27 mouse cellular contexts compared by ENCODE assay signal in the genomic region with DNA sequence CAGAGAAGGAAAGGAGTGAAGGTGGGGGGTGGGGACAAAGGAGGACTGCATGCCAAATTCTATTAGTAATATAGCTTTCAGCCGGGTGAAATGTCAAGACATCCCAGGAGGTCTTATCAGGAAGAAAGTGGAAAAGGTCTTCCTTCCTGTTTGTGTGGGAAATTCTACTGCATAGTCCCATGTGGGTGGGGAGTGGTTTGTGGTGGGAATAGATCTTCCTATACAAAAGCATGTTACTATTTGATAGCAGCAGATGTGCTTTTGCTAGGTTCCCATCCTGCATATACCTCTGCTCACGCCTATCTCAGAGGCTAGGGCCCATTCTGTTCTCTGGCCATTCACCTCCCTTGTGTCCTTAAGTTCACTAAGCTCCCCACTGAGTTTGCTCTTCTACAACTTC. TPM values are rescaled to one million over a fixed set of nuclear protein-coding genes. Genes with fewer than 3 reads are reported as not detected.
A peak's percentile ranks its signal among the peaks of the same experiment; 100 is the strongest.
DNase-seq lines count a peak whose midpoint lies in the region; ATAC-seq lines count a peak whose summit lies in the region.
"Had no signal": no experiment of that assay in that cellular context is flagged by ENCODE, and none has a peak within 500 bp of the region (broad histone marks: within the 10 kb centered on the region; RNA-seq: fewer than 3 reads in every experiment).

No protein-coding gene starts in this region.

- H3K36me3 ChIP-seq in liver, embryonic 16.5 days (ENCODE audit: control insufficient read depth, insufficient read depth), result no peaks in the 10 kb centered on the region
- H3K36me3 ChIP-seq: forebrain, embryonic 10.5 days; heart, embryonic 15.5 days; hindbrain, embryonic 15.5 days; limb, embryonic 12.5 days; neural tube, embryonic 13.5 days had no signal

- H3K27me3 ChIP-seq in liver, embryonic 16.5 days (ENCODE audit: control insufficient read depth, insufficient read depth, low read depth, low read length), result no peaks in the 10 kb centered on the region
- H3K27me3 ChIP-seq: CH12.LX; heart, embryonic 15.5 days; hindbrain, embryonic 15.5 days; limb, embryonic 12.5 days; neural tube, embryonic 13.5 days had no signal

- 12% methylated on average over 2 of the region's 2 CpGs for WGBS in liver, embryonic 16.5 days (ENCODE audit: insufficient replicate concordance)

- peak; percentile 44 for DNase-seq in 3T3-L1 (ENCODE audit: low read depth, low spot score)
- DNase-seq in MEL-GATA-1-ER (ENCODE audit: extremely low read depth, low read depth), result peak; percentile 81
- DNase-seq in liver, result peak; percentile 17
- DNase-seq in heart, adult 11 months, result no peak
- no peak for DNase-seq in embryo, embryonic 9.5 days (ENCODE audit: extremely low spot score)
- no peak for DNase-seq in right cerebral cortex, postnatal 4 days
- DNase-seq: B cell, adult 2 months; cerebellum, adult 9-10 months; gastrocnemius, postnatal 25 days; heart, postnatal 36 days; kidney, adult 2 months; kidney, postnatal 14 days; layer of hippocampus, postnatal 36 days; lung, adult 2 months; lung, postnatal 14 days; retina, postnatal 1 day; right cerebral cortex, postnatal 25 days; thymus, postnatal 14 days had no signal

- no peak overlapping the region for H3K27ac ChIP-seq in liver, embryonic 16.5 days (ENCODE audit: low read length)
- H3K27ac ChIP-seq: forebrain, embryonic 10.5 days; heart, embryonic 15.5 days; hindbrain, embryonic 15.5 days; limb, embryonic 12.5 days; neural tube, embryonic 13.5 days had no signal

- H3K9ac ChIP-seq in liver, embryonic 16.5 days (ENCODE audit: low read depth, low read length), result no peak overlapping the region
- H3K9ac ChIP-seq: heart, embryonic 15.5 days; hindbrain, embryonic 15.5 days; limb, embryonic 12.5 days; neural tube, embryonic 13.5 days had no signal

- peaks cover 5% of the 10 kb centered on the region for H3K4me1 ChIP-seq in liver, embryonic 16.5 days (ENCODE audit: control insufficient read depth, low read depth, low read length)
- H3K4me1 ChIP-seq: forebrain, embryonic 10.5 days; heart, embryonic 15.5 days; hindbrain, embryonic 15.5 days; limb, embryonic 12.5 days; neural tube, embryonic 13.5 days had no signal

- no peak overlapping the region for H3K4me3 ChIP-seq in liver, embryonic 16.5 days (ENCODE audit: low read depth, low read length)
- H3K4me3 ChIP-seq: forebrain, embryonic 10.5 days; heart, embryonic 15.5 days; hindbrain, embryonic 15.5 days; limb, embryonic 12.5 days; myocyte; neural tube, embryonic 13.5 days had no signal

- no peaks in the 10 kb centered on the region for H3K9me3 ChIP-seq in liver, embryonic 16.5 days (replicated peaks; ENCODE audit: control insufficient read depth, low read length)
- H3K9me3 ChIP-seq: forebrain, embryonic 10.5 days; heart, embryonic 15.5 days; hindbrain, embryonic 15.5 days; limb, embryonic 12.5 days; neural tube, embryonic 13.5 days had no signal

- peak; percentile 64 for ATAC-seq in liver, embryonic 16.5 days (ENCODE audit: low read depth)
- ATAC-seq: midbrain, embryonic 16.5 days had no signal

- H3K4me2 ChIP-seq in liver, embryonic 16.5 days (ENCODE audit: low read depth, low read length), result no peak overlapping the region
- H3K4me2 ChIP-seq: heart, embryonic 15.5 days; hindbrain, embryonic 15.5 days; limb, embryonic 12.5 days; neural tube, embryonic 13.5 days had no signal

RNA-seq across cellular contexts. Expression of gene Aspn, which starts 16.6 kb away (rescaled TPM):
- 1.4 and 1.5 TPM in 2 replicates for polyA plus RNA-seq in liver, embryonic 16.5 days (2015; fragmentation: Nextera tagmentation; extraction: Ambion mirVana)

RNA-seq across cellular contexts. Expression of gene Omd, which starts 21.4 kb away (rescaled TPM):
- polyA plus RNA-seq in liver, embryonic 16.5 days (2015; fragmentation: Nextera tagmentation; extraction: Ambion mirVana), result 0.39 and 0.67 TPM in 2 replicates

RNA-seq across cellular contexts. Expression of gene Ogn, which starts 47.0 kb away (rescaled TPM):
- 2.5 and 4.1 TPM in 2 replicates for polyA plus RNA-seq in liver, embryonic 16.5 days (2015; fragmentation: Nextera tagmentation; extraction: Ambion mirVana)

RNA-seq across cellular contexts. Expression of gene Ecm2, which starts 56.3 kb away (rescaled TPM):
- polyA plus RNA-seq in liver, embryonic 16.5 days (2015; fragmentation: Nextera tagmentation; extraction: Ambion mirVana), result 0.36 and 0.38 TPM in 2 replicates

Comparison
In these comparisons a context has a peak if more than half of its experiments do, and no peak if none do; other contexts are left out.
1. DNase-seq: peak in 3T3-L1 (single experiment), MEL-GATA-1-ER (single experiment) and liver (single experiment); none in heart, adult 11 months (single experiment), embryo, embryonic 9.5 days (single experiment) and right cerebral cortex, postnatal 4 days (single experiment).